Mouse (Mus musculus) midbrain, embryonic 11.5 days (tissue): ENCODE results near the gene Hmgcr. TPM values are rescaled to one million over a fixed set of nuclear protein-coding genes. Genes with fewer than 3 reads are reported as not detected.

Experiments used
- ATAC-seq: fragments of 200-750 bp; cut with Nextera tagmentation; 2 replicates; pipeline ENCODE4 v1.8.0; 2017; ENCODE audit warnings: moderate TSS enrichment, moderate library complexity; ENCODE audit not compliant: low FRiP score
- DNase-seq: peaks from one replicate; pipeline ENCODE4 v3.0.0; 2015; ENCODE audit warnings: low spot score; ENCODE audit errors: missing footprints
- H3K27ac ChIP-seq: fragments of 300-500 bp; sonication (generic); 2 replicates; pipeline ENCODE4 v1.5.1; 2014; ENCODE audit warnings: low read depth, low read length
- H3K27me3 ChIP-seq: fragments of 300-500 bp; sonication (generic); 2 replicates; pipeline ENCODE4 v1.6.1; 2014; ENCODE audit warnings: mild to moderate bottlenecking, low read length, moderate library complexity, mixed read lengths; ENCODE audit not compliant: control insufficient read depth, insufficient read depth
- H3K36me3 ChIP-seq: fragments of 300-500 bp; sonication (generic); 2 replicates; pipeline ENCODE4 v1.6.1; 2014; ENCODE audit warnings: mild to moderate bottlenecking, low read length, moderate library complexity, mixed read lengths; ENCODE audit not compliant: control insufficient read depth, insufficient read depth
- H3K4me1 ChIP-seq: fragments of 300-500 bp; sonication (generic); 2 replicates; pipeline ENCODE4 v1.6.1; 2014; ENCODE audit warnings: low read length; ENCODE audit not compliant: control insufficient read depth, insufficient read depth
- H3K4me2 ChIP-seq: fragments of 300-500 bp; sonication (generic); 2 replicates; pipeline ENCODE4 v1.6.1; 2014; ENCODE audit warnings: mild to moderate bottlenecking, moderate library complexity
- H3K4me3 ChIP-seq: fragments of 300-500 bp; sonication (generic); 2 replicates; pipeline ENCODE4 v1.5.1; 2014; ENCODE audit warnings: low read depth, low read length
- H3K9ac ChIP-seq: fragments of 300-500 bp; sonication (generic); 2 replicates; pipeline ENCODE4 v1.6.1; 2014; ENCODE audit warnings: low read length
- H3K9me3 ChIP-seq: fragments of 300-500 bp; sonication (generic); 2 replicates; pipeline ENCODE4 v1.6.1; 2016; ENCODE audit warnings: low read length; ENCODE audit not compliant: control insufficient read depth
- WGBS: fragments of 180-500 bp; shearing (Covaris S2); extraction: QIAGEN DNeasy Blood & Tissue Kit; methylation state at CpG from one replicate; pipeline ENCODE4 v1.1.7; 2014; 5-methylcytosine and 5-hydroxymethylcytosine counted together
- polyA plus RNA-seq: library from polyadenylated mRNA; unstranded; fragments of >200 nt; fragmentation: Nextera tagmentation; extraction: Ambion mirVana; gene quantifications from 2 replicates; pipeline ENCODE4 v1.2.1, GENCODE M21; 2014

Hmgcr gene
- polyA plus RNA-seq, 1 experiment from 2014 or later, result 215 TPM

DNA sequence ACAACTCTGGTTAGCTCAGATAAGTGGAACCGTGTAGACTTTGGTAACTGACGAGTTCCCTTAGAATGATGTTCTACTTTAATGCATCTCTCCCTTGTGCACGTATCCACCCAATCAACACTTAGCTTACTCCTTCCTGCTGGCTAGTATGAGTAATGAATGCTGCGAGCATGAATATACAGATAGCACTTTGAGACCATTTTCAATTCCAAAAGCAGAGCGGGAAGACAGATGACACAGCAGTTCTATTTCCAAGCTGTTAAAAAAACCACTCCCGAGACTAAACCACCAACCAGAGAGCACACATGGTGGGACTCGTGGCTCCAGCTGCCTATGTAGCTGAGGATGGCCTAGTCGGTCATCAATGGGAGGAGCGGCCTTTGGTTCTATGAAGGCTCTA is 17.7 kb downstream of the Hmgcr start:
- H3K9ac ChIP-seq, result no peak overlapping the region
- DNase-seq (peak; percentile 81), ATAC-seq (no peak)
- no peak overlapping the region for H3K27ac ChIP-seq
- H3K4me2 ChIP-seq, result no peak overlapping the region
- H3K36me3 ChIP-seq, result peaks cover 51% of the 10 kb centered on the region
- H3K4me3 ChIP-seq, result no peak overlapping the region
- WGBS, result 94% methylated on average over 9 of the region's 9 CpGs
- H3K27me3 ChIP-seq, result no peaks in the 10 kb centered on the region
- H3K4me1 ChIP-seq, result no peaks in the 10 kb centered on the region
- no peaks in the 10 kb centered on the region for H3K9me3 ChIP-seq

DNA sequence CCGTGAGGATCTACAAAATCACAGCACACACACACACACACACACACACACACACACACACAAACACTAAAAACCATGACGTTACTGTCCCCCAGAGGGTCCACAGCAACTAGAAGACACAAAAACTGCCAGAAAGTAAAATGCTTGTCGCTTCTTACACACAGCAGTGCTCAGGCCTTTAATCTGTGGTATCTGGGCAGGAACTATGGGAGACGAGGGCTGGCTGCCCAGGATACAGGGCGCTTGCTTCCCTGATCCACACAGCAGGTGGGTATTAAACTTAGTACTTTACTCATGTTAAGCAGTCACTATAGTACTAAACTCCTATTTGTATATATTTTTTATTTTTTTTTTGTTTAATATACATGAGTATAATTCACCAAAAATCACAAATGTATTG is 24.9 kb downstream of the Hmgcr start:
- Histone ChIP-seq H3K36me3 (peaks cover 8% of the 10 kb centered on the region), H3K9me3 (no peaks in the 10 kb centered on the region), H3K27me3 (no peaks in the 10 kb centered on the region), H3K4me3 (no peak overlapping the region), H3K4me2 (no peak overlapping the region), H3K27ac (no peak overlapping the region), H3K9ac (no peak overlapping the region), H3K4me1 (no peaks in the 10 kb centered on the region)
- DNase-seq (peak; percentile 82), ATAC-seq (no peak)
- WGBS, result 62% methylated on average over 5 of the region's 5 CpGs

DNA sequence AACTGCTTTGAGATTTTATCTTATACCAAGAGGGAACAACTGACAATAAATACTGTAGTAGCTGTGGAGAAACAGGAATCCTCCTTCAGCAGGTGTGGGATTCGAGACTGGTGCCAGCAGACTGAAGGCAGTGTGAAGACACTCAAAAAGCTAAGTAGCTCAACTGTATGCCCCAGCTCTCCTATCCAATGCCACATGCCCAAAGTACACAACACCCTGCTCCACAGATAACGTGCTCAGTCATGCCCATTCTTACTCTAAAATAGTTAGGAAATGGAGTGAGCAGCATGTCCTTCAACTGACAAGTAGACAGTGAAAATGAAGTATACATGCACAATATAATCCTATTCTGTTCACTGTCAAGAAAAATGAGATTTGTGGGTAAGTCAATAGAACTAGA is 26.6 kb downstream of the Hmgcr start:
- 82% methylated on average over 2 of the region's 2 CpGs for WGBS
- H3K9me3 ChIP-seq, result no peaks in the 10 kb centered on the region
- H3K9ac ChIP-seq, result no peak overlapping the region
- no peaks in the 10 kb centered on the region for H3K4me1 ChIP-seq
- no peaks in the 10 kb centered on the region for H3K27me3 ChIP-seq
- DNase-seq, result no peak
- no peak for ATAC-seq
- no peaks in the 10 kb centered on the region for H3K36me3 ChIP-seq
- no peak overlapping the region for H3K4me3 ChIP-seq
- H3K27ac ChIP-seq, result no peak overlapping the region
- no peak overlapping the region for H3K4me2 ChIP-seq

DNA sequence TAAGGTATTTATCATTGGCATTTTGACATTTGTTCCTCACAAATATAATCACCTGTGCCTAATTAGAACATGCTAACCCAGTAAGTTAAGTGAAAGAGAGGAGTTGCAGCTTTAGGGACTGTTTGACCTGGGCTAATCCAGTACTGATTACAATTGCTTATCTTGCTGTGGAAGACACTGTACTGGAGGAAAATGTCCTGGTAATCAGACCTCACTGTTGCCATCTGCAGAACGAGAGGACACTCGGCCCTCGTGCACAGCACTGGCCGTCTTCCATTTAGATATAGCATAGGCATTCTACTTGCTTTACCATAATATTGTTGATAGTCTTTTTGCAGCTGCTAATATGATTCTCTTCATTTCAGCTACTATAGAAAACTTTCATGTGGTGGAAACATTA is 40.3 kb downstream of the Hmgcr start:
- DNase-seq (no peak), ATAC-seq (no peak)
- Histone ChIP-seq H3K9me3 (no peaks in the 10 kb centered on the region), H3K4me1 (no peaks in the 10 kb centered on the region), H3K36me3 (peaks cover 4% of the 10 kb centered on the region; the same call in 1 of the 2 replicates), H3K27ac (no peak overlapping the region), H3K4me3 (no peak overlapping the region), H3K4me2 (no peak overlapping the region), H3K9ac (no peak overlapping the region), H3K27me3 (no peaks in the 10 kb centered on the region)
- 95% methylated on average over 4 of the region's 4 CpGs for WGBS

DNA sequence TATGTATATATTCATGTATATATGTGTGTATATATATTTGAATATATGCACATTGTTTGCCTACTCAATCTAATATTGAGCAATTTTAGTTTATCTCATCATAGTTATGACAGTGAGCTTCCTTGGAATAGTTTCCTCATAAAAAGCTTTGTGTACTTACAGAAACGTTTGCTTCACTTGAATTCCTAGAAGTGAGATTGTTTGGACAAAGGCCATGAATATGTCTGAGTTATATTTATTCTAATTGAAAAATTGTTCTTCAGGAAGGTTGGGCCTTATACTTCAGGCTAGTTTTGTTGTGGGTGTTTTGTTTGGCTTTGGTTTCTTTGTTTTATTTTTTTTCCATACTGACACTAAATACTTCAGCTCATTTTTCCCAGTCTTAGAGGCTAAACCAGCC is 49.8 kb downstream of the Hmgcr start:
- Histone ChIP-seq H3K9me3 (no peaks in the 10 kb centered on the region), H3K4me3 (no peak overlapping the region), H3K9ac (no peak overlapping the region), H3K4me2 (no peak overlapping the region), H3K27me3 (no peaks in the 10 kb centered on the region), H3K27ac (no peak overlapping the region), H3K36me3 (no peaks in the 10 kb centered on the region), H3K4me1 (no peaks in the 10 kb centered on the region)
- 84% methylated on average over 1 of the region's 1 CpGs for WGBS
- ATAC-seq, result no peak
- DNase-seq, result no peak

DNA sequence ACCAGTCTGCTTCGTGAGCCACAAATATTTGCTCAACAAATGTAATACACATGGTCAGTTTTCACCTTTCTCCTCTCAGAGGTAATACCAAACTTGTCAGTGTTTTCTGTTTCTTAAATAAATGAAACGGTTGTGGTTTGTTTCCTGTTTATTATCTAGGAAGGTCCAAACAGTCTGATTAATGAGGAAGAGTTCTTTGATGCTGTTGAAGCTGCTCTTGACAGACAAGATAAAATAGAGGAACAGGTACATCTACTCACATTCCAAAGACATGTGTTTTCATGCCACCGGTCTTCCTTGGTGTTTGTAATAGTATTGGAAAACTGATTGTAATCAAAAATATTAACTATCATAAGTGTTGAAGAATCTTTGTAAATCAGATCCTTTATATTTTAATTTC is 56.1 kb downstream of the Hmgcr start:
- DNase-seq (no peak), ATAC-seq (no peak)
- Histone ChIP-seq H3K9me3 (no peaks in the 10 kb centered on the region), H3K27me3 (no peaks in the 10 kb centered on the region), H3K9ac (no peak overlapping the region), H3K27ac (no peak overlapping the region), H3K4me2 (no peak overlapping the region), H3K36me3 (no peaks in the 10 kb centered on the region), H3K4me1 (no peaks in the 10 kb centered on the region), H3K4me3 (no peak overlapping the region)
- WGBS, result 93% methylated on average over 3 of the region's 3 CpGs

DNA sequence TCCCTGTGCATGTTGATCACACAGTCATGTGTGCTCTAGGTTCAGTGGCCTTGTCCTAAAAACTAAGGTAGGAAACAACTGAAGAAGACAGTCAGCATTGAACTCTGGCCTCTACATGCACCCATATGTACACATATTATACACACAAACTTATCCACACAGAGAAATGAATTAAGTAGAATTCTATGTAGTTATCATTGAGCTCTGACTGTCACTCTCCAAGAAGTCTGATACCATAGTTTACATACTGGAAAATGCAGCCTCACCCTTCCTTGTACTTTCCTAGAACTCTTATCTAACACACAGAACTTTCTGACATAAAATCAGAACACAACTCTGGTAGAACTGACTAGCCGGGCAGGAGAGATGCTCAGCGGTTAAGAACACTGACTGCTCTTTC is 66.5 kb downstream of the Hmgcr start:
- no peaks in the 10 kb centered on the region for H3K27me3 ChIP-seq
- H3K4me1 ChIP-seq, result no peaks in the 10 kb centered on the region
- H3K4me3 ChIP-seq, result no peak overlapping the region
- DNase-seq, result no peak
- no peaks in the 10 kb centered on the region for H3K9me3 ChIP-seq
- WGBS, result 91% methylated on average over 2 of the region's 2 CpGs
- H3K4me2 ChIP-seq, result no peak overlapping the region
- no peaks in the 10 kb centered on the region for H3K36me3 ChIP-seq
- no peak overlapping the region for H3K9ac ChIP-seq
- no peak overlapping the region for H3K27ac ChIP-seq
- no peak for ATAC-seq

DNA sequence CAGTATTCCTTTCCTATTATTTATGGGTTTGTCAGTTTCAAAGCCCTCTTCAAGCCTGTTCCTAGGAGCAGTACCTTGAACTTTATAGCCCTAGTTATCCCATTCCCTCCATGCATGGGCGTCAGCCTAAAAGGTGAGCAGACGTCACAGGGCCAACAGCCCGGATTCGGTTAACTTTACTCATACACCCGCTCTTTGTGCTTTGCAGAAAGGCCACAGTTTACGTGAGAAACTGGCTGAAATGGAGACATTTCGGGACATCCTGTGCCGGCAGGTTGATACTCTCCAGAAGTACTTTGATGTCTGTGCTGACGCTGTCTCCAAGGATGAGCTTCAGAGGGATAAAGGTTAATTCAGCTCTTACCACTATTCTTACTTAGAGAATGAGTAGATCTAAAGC is 71.6 kb downstream of the Hmgcr start:
- H3K9me3 ChIP-seq, result no peaks in the 10 kb centered on the region
- H3K4me1 ChIP-seq, result no peaks in the 10 kb centered on the region
- H3K4me3 ChIP-seq, result no peak overlapping the region
- DNase-seq (no peak), ATAC-seq (no peak)
- WGBS, result 95% methylated on average over 9 of the region's 9 CpGs
- H3K27ac ChIP-seq, result no peak overlapping the region
- no peak overlapping the region for H3K4me2 ChIP-seq
- H3K9ac ChIP-seq, result no peak overlapping the region
- H3K36me3 ChIP-seq, result no peaks in the 10 kb centered on the region
- H3K27me3 ChIP-seq, result no peaks in the 10 kb centered on the region
